Mouse (Mus musculus): ENCODE results near the gene Tcte2.

DNA sequence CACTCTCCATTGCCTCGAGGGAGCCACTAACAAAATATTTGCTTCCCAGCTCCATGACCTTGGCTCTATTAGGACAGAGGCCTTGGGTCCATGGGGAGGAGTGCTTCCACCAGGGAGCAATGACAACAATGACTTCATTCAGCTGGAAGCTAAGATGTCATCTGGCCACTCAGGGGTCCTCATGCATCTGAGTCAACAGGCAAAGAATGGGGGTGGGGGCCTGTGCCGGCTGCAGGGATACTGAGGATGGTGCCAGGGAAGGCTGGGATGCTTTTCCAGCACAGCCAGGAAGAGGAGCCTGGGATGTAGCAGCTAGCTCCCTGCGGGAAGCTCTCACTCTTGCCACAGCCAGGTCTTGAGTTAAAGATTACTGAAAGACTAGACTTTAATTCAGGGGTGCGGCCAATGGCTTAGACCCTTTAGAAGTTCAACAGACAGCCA, 56.1 kb downstream of the Tcte2 start:
- no peak for TF ChIP-seq CTCF (IDR thresholded peaks at IDR 0.05)
- TF ChIP-seq EP300 (IDR thresholded peaks at IDR 0.05) = no peak
